Mouse (Mus musculus): ENCODE results near the gene Ak6.

- TF ChIP-seq POLR2A (IDR thresholded peaks at IDR 0.05; ENCODE audit: borderline replicate concordance, insufficient read depth, low read length), result no peak
- no peak for TF ChIP-seq CTCF (IDR thresholded peaks at IDR 0.05; ENCODE audit: borderline replicate concordance, insufficient read depth, low read depth, low read length)
Observed at GRCm38 (mm10) chr13:100617583-100617982, 33.2 kb upstream of the Ak6 start.
